Mouse (Mus musculus) liver, postnatal 0 days (tissue): Measurements from ENCODE around the gene Crip2.

Source experiments
- CTCF ChIP-seq: sonication (generic); IDR thresholded peaks from 2 replicates; pipeline ENCODE4 v1.5.1; 2016; ENCODE audit warnings: antibody characterized with exemption, low read depth
- EP300 ChIP-seq: IDR thresholded peaks from 2 replicates; pipeline ENCODE4 v1.6.1; 2016; ENCODE audit warnings: antibody characterized with exemption, low read depth, mild to moderate bottlenecking

DNA sequence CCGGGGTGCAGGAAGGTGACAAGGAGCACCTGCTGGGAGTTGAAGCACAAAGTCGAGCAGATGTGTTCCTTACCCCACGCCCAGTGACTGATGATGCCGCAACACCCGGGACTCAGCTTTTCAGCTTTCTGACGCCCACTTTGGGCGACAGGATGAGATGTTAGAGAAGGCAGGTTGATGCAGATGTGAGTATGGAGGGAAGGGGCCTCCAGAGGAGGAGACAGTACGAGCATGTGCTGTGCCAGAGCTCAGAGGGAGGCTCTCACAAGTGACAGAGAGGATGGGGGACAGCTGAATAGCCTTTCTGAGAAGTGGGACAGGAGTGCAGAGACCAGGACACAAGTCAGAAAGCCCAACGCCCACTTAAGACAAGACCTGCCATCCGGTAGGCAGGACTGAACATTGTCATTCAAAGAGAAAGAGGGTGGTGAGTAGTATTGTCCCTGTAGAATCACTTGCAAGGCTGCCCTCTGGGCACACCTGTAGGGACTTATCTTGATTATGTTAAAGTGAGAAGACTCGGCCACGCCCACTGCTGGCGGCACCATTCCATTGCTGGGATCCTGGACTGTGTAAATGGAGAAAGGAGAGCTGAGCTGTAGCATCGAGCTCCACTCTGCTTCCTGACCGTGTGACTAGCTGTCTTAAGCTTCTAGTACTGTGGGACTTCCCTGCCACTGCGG, 25.0 kb upstream of the Crip2 start:
- TF ChIP-seq CTCF (no peak), EP300 (no peak)
